Mouse (Mus musculus): ENCODE results near the gene Esp38.
"Not testable (repeated sequence)": the region's sequence is repeated elsewhere in the genome, so short reads cannot be mapped to it uniquely, and the experiment has no call there.

The Esp38 gene

DNA sequence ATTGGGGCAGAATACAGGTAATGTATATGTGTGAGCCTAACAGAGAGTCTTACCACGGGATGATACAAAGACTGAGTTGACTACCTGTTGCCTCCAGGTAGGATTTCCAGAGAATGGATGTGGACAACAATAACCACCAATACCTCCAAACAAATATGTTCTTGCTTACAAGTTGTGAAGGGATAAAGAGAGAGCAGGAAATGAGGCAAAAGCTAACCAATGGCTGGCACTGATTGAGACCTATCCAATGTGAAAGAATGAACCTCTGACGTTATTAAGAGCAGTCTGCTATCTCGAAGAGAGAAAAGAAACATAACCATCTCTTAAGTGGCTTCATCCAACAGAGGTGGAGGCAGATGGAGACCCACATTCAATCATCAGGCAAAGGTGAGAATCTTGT lies at the start of gene Esp38:
Esp38 (plus strand) TSS at position 301 of the 400 bp plus-strand sequence.
- no peak for DNase-seq (ENCODE audit: low read depth, low spot score)

DNA sequence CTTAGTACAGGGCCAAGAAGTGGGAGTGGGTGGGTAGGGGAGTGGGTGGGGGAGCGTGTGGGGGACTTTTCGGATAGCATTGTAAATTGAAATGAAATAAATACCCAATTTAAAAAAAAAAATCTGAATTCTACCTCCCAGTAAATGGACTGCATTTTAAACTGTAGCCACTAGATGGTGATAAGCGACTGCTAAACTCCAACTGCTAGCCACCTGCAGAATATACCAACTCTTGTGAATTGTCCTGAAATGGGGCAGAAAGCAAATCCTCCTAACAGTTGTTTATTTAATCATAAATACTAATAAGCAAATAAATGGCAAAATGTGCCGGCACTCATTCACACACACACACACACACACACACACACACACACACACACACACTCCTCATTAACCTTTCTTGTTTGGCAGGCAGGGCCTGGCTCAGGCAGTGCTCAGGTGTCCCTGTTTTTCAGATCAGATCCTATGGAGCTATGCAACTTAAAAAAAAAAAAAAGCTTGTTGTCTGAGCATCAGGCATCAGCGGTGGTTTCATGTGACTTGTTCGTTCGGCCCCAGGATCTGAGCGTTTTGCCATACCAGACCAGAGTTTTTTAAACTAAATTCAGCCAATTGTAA lies 47.3 kb upstream of the Esp38 start:
- not testable (repeated sequence) for DNase-seq (ENCODE audit: low read depth, low spot score)
